Mouse (Mus musculus) embryonic fibroblast, embryonic 13.5 days (primary cell): ENCODE results near the gene Whrn.

Experiments used
- CTCF ChIP-seq: IDR thresholded peaks from 2 replicates; pipeline ENCODE4 v1.5.1; 2011; ENCODE audit warnings: mild to moderate bottlenecking, control low read depth, low read length, moderate library complexity, borderline replicate concordance; ENCODE audit not compliant: insufficient read depth
- POLR2A ChIP-seq: IDR thresholded peaks from 2 replicates; pipeline ENCODE4 v1.6.1; 2011; ENCODE audit warnings: low read depth, mild to moderate bottlenecking, control low read depth, low read length, moderate library complexity

DNA sequence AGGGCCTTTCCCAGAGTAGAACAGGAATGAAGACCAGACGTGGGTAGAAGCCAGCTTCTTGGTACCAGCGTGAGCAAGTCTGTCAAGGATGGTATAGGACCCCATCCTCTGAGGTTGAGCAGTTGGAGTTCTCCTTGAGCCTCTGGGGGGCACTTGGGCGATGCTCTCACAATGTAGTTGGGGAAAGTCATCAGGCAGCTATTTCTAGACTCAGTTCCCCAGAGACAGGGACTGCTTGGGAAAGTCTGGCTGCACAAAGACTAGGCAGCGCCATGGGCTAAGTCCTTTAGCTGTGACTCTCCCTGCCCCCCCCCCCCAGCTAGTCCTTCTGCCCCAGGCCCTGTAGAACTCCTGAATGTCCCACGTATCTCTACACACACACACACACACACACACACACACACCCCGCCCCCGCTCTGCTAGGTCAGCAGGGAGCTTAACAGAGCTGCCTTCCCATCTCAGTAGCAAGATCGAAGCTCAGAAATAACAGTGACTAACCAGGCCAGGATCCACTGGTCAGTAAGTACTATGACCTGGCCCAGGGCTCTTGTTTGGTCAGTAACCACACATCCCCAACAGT is 96.0 kb downstream of the Whrn start:
- TF ChIP-seq POLR2A (no peak), CTCF (no peak)
